Mouse (Mus musculus): ENCODE measurements at regions not wholly inside any gene's neighbourhood (a gene's known extent, or its start where the extent isn't known, plus 50 kb on each side); places are given as distances from the start of the nearest gene placed in this dataset.
A peak's percentile ranks its signal among the peaks of the same experiment; 100 is the strongest.

GRCm38 (mm10) chr1:156990567-156991494 is 51.4 kb upstream of the Ralgps2 start:
- DNase-seq = no peak

GRCm38 (mm10) chr1:156990112-156990511 is 50.7 kb upstream of the Ralgps2 start:
- peak; percentile 61 to 72 for DNase-seq

GRCm38 (mm10) chr1:156989149-156989785 is 49.8 kb upstream of the Ralgps2 start:
- no peak for DNase-seq
